Mouse (Mus musculus) ovary, postnatal 14 days (tissue): ENCODE data around the gene Hal.

Source experiments
- DNase-seq: peaks from one replicate; pipeline ENCODE4 v3.0.0; 2022; ENCODE audit warnings: low spot score

Hal gene

GRCm38 (mm10) chr10:93488066-93488827 lies at the start of gene Hal:
Gene Hal, plus strand, starts transcription at chr10:93488768.
- no peak for DNase-seq

- no peak for DNase-seq
Measured at GRCm38 (mm10) chr10:93441501-93441900, 47.1 kb upstream of the Hal start.

GRCm38 (mm10) chr10:93442183-93442582 lies 46.4 kb upstream of the Hal start:
- DNase-seq: no peak

GRCm38 (mm10) chr10:93444407-93444806 lies 44.2 kb upstream of the Hal start:
- no peak for DNase-seq

GRCm38 (mm10) chr10:93447398-93447797 lies 41.2 kb upstream of the Hal start:
- DNase-seq: no peak

GRCm38 (mm10) chr10:93454652-93455014 lies 33.9 kb upstream of the Hal start:
- no peak for DNase-seq

GRCm38 (mm10) chr10:93460106-93460505 lies 28.5 kb upstream of the Hal start:
- no peak for DNase-seq

- DNase-seq: no peak
Measured at GRCm38 (mm10) chr10:93462692-93463382, 25.7 kb upstream of the Hal start.

GRCm38 (mm10) chr10:93463611-93464010 lies 25.0 kb upstream of the Hal start:
- no peak for DNase-seq

- no peak for DNase-seq
Measured at GRCm38 (mm10) chr10:93467259-93467658, 21.3 kb upstream of the Hal start.

- no peak for DNase-seq
Measured at GRCm38 (mm10) chr10:93467791-93468190, 20.8 kb upstream of the Hal start.

- peak; percentile 86 for DNase-seq
Measured at GRCm38 (mm10) chr10:93471415-93471814, 17.2 kb upstream of the Hal start.

GRCm38 (mm10) chr10:93484511-93484910 lies 4.1 kb upstream of the Hal start:
- DNase-seq: no peak

GRCm38 (mm10) chr10:93485055-93485691 lies 3.4 kb upstream of the Hal start:
- DNase-seq: peak; percentile 29

GRCm38 (mm10) chr10:93486622-93487021 lies 1.9 kb upstream of the Hal start:
- DNase-seq: peak; percentile 25

- no peak for DNase-seq
Measured at GRCm38 (mm10) chr10:93488828-93489226, 259 bp downstream of the Hal start.

GRCm38 (mm10) chr10:93490451-93490850 lies 1.9 kb downstream of the Hal start:
- DNase-seq: no peak

GRCm38 (mm10) chr10:93500864-93501263 lies 12.3 kb downstream of the Hal start:
- DNase-seq: no peak

GRCm38 (mm10) chr10:93501346-93501745 lies 12.8 kb downstream of the Hal start:
- DNase-seq: no peak

- no peak for DNase-seq
Measured at GRCm38 (mm10) chr10:93508383-93508970, 19.9 kb downstream of the Hal start.

- DNase-seq: no peak
Measured at GRCm38 (mm10) chr10:93509532-93510153, 21.1 kb downstream of the Hal start.

GRCm38 (mm10) chr10:93515419-93515818 lies 26.9 kb downstream of the Hal start:
- no peak for DNase-seq
